Mouse (Mus musculus) kidney, postnatal 4 days (tissue): ENCODE measurements around the gene Pisd.

Source experiments
- DNase-seq, 2 experiments: peaks; one replicate each; pipeline ENCODE4 v3.0.0; 2021; ENCODE audit warnings: mixed read lengths in 2 of 2

Gene Pisd

DNA sequence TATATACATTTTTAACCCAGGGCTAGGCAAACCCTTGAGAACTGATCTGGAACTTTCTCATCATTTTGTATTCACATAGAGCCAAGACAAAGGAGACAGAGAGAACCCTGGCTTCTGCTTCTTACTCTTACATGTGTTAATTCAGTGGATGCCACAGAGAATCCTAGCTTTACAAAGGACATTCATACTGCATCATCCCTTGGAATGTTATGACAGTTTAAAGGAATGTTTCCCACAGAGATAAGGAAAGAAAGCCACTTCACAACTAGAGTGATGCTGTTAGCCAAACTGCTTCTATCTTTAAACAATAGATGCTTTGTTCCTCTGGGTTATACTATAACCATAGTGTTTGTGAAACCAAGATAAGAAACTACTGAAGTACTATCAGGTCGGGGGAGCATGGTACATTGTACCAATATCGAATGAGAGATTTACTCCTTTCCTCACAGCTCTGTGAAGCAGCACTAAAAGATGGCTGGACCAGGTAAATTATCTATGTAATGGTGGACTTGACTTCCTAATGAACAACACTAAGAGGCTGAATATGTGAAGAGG lies 79.1 kb downstream of the Pisd start:
- no peak for DNase-seq

DNA sequence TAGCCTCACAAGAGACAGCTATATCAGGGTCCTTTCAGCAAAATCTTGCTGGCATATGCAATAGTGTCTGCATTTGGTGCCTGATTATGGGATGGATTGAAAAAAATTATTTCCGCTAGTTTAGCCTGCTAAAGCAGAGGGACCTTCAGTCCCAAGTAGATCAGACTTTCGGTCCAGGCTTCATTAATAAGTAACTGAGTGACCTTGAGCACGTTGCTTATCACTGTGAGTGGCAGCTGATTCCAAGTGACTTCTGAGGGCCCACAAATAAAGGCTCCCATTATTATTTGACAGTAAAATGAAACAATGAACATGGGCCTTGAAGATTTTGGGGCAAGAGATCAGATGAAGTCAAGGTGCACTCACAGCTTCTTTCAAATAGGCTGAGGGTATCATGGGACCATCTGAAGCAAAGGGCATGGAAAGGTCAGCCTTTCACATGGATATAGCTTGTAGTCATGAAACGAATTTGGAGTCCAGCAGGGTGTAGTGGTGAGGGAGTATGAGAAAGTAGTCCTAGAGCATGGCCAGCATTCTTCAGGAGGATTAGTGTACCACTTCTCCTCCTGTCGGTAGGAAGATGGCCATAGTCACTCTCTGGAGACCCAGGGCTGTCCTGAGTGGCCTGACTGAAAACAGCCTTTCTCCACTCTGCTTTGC lies 88.1 kb downstream of the Pisd start:
- no peak for DNase-seq

DNA sequence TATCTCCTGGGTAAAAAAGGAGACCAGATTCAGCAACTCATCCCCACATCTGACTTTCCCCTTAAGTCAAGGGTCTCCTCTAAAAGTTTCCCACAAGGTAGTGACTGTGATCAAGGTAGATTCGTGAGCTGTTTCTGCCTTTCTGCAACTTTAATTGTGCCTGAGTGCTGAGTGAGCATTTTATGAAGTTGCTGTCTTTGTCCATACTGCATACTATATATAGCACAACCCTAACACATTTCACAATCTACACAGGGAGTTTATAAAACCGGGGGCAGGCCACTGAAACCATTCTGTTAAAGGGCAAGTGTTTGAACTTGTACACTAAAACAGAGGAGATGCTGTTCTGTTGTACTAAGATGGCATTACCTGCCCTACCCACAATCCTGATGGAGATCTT lies 92.0 kb downstream of the Pisd start:
- no peak for DNase-seq
